Mouse (Mus musculus) kidney, postnatal 25 days (tissue): Measurements from ENCODE around the gene Zfc3h1.

Experiments
- DNase-seq, 2 experiments: peaks; one replicate each; pipeline ENCODE4 v3.0.0; 2021; ENCODE audit warnings: mixed read lengths in 2 of 2

Gene Zfc3h1

DNA sequence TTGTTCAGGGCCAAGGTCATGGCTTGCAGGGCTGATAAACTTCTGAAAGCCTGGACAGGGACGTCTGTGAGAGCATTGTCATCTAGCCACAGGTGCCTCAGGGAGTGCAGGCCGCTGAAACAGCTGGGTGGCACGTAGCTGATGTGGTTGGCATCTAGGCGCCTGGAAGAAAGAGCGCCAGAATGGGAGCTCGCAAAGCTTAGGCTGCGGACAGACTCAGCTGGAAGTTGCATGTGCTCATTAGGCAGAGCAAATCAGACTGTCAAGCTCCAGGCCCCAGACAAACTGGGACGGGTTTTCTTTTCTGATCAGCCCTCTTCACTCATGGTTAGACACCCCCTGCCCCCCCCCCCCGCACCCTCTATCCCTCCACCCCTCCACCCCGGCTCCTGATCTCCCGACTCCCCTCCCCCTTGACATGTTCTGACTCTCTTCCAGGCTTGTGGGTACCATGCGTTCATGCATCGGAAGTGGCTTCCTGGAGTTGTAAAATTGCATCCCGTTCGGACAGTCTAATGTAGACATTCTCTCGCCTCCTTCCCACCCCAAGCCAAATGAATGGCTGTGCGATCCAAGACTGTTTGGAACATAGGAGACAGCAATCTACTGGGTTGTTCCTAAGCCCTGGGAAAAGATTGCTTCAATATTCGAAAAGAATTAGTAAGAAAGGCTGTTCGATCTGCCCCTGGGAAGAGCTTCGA lies 93.8 kb downstream of the Zfc3h1 start:
- DNase-seq: no peak
